Mouse (Mus musculus) MEL (cell line): ENCODE measurements at regions not wholly inside any gene's neighbourhood (a gene's known extent, or its start where the extent isn't known, plus 50 kb on each side); places are given as distances from the start of the nearest gene placed in this dataset.
"Not testable (repeated sequence)": the region's sequence is repeated elsewhere in the genome, so short reads cannot be mapped to it uniquely, and the experiment has no call there.

Experiments
- DNase-seq: peaks from one replicate; pipeline ENCODE4 v3.0.0; 2011; ENCODE audit warnings: low read depth, low spot score
- H3K27ac ChIP-seq: 2 replicates; pipeline ENCODE4 v1.5.1; 2012; ENCODE audit warnings: low read depth, mild to moderate bottlenecking, control low read depth, low read length, moderate library complexity; ENCODE audit not compliant: control insufficient read depth
- H3K27me3 ChIP-seq, 2 experiments: fragments of 150-350 bp in 1 of 2; sonication (generic) in 1 of 2; 2 replicates each; pipeline ENCODE4 v1.6.1; 2012; ENCODE audit warnings: low read length in 2 of 2, mild to moderate bottlenecking in 2 of 2, improper control_type of control experiment in 1 of 2, moderate library complexity in 1 of 2; ENCODE audit not compliant: insufficient read depth in 2 of 2, control insufficient read depth in 1 of 2
- H3K36me3 ChIP-seq, 2 experiments: 2 replicates each; pipeline ENCODE4 v1.6.1; 2012 to 2014; ENCODE audit warnings: low read length in 2 of 2, improper control_type of control experiment in 1 of 2, inconsistent platforms in 1 of 2, mild to moderate bottlenecking in 1 of 2; ENCODE audit not compliant: insufficient read depth in 2 of 2, control insufficient read depth in 1 of 2
- H3K4me1 ChIP-seq, 2 experiments: fragments of 150-350 bp in 1 of 2; sonication (generic) in 1 of 2; 2 replicates each; pipeline ENCODE4 v1.6.1; 2012; ENCODE audit warnings: low read length in 2 of 2, improper control_type of control experiment in 1 of 2, mild to moderate bottlenecking in 1 of 2; ENCODE audit not compliant: insufficient read depth in 2 of 2, control insufficient read depth in 1 of 2
- H3K4me3 ChIP-seq, 2 experiments: fragments of 150-350 bp in 1 of 2; sonication (generic) in 1 of 2; 2 replicates each; pipeline ENCODE4 v1.5.1; 2012; ENCODE audit warnings: low read depth in 2 of 2, low read length in 2 of 2, mild to moderate bottlenecking in 2 of 2, moderate library complexity in 2 of 2, control low read depth in 1 of 2, improper control_type of control experiment in 1 of 2; ENCODE audit not compliant: control insufficient read depth in 1 of 2, insufficient read depth in 1 of 2
- H3K79me2 ChIP-seq: 2 replicates; pipeline ENCODE4 v1.6.1; 2012; ENCODE audit warnings: mild to moderate bottlenecking, low read length, moderate library complexity; ENCODE audit not compliant: control insufficient read depth, poor library complexity, insufficient read depth
- H3K9ac ChIP-seq: 2 replicates; pipeline ENCODE4 v1.6.1; 2012; ENCODE audit warnings: low read depth, mild to moderate bottlenecking, control low read depth, low read length, moderate library complexity; ENCODE audit not compliant: control insufficient read depth, poor library complexity, severe bottlenecking
- H3K9me3 ChIP-seq: fragments of 150-350 bp; sonication (generic); replicated peaks from 2 replicates; pipeline ENCODE4 v1.6.1; 2012; ENCODE audit warnings: mild to moderate bottlenecking, low read length, improper control_type of control experiment, moderate library complexity; ENCODE audit not compliant: insufficient read depth
- BHLHE40 ChIP-seq: IDR thresholded peaks from 2 replicates; pipeline ENCODE4 v1.6.1; 2012; ENCODE audit warnings: low read depth, mild to moderate bottlenecking, inconsistent platforms, low read length, improper control_type of control experiment, borderline replicate concordance
- CHD2 ChIP-seq: IDR thresholded peaks from 2 replicates; pipeline ENCODE4 v1.6.1; 2011; ENCODE audit warnings: low read length, improper control_type of control experiment
- CTCF ChIP-seq, 3 experiments: IDR thresholded peaks in 2 of 3; conservative IDR thresholded peaks in 1 of 3; 2 replicates each; pipeline ENCODE4 v1.5.1; 2011 to 2012; ENCODE audit warnings: low read length in 3 of 3, low read depth in 2 of 3, mild to moderate bottlenecking in 2 of 3, improper control_type of control experiment in 1 of 3, inconsistent platforms in 1 of 3, mixed read lengths in 1 of 3, moderate library complexity in 1 of 3; ENCODE audit not compliant: control insufficient read depth in 1 of 3, insufficient read depth in 1 of 3, poor library complexity in 1 of 3, severe bottlenecking in 1 of 3
- GABPA ChIP-seq: IDR thresholded peaks from 2 replicates; pipeline ENCODE4 v1.6.1; 2012; ENCODE audit warnings: low read depth, mild to moderate bottlenecking, inconsistent platforms, low read length, improper control_type of control experiment, moderate library complexity
- GATA1 ChIP-seq: IDR thresholded peaks from 2 replicates; pipeline ENCODE4 v1.6.1; 2011; ENCODE audit warnings: low read depth, low read length, improper control_type of control experiment
- JUND ChIP-seq: IDR thresholded peaks from 2 replicates; pipeline ENCODE4 v1.6.1; 2011; ENCODE audit warnings: low read depth, mild to moderate bottlenecking, improper control_type of control experiment, low read length
- MAZ ChIP-seq: IDR thresholded peaks from 2 replicates; pipeline ENCODE4 v1.6.1; 2012; ENCODE audit warnings: low read depth, mild to moderate bottlenecking, inconsistent platforms, low read length, improper control_type of control experiment
- MXI1 ChIP-seq: IDR thresholded peaks from 2 replicates; pipeline ENCODE4 v1.6.1; 2011; ENCODE audit warnings: mild to moderate bottlenecking, low read depth, low read length, improper control_type of control experiment
- MYC ChIP-seq: IDR thresholded peaks from 2 replicates; pipeline ENCODE4 v1.6.1; 2011; ENCODE audit warnings: low read depth, mild to moderate bottlenecking, low read length, improper control_type of control experiment, moderate library complexity
- POLR2A ChIP-seq, 2 experiments: IDR thresholded peaks; 2 replicates each; pipeline ENCODE4 v1.6.1; 2011 to 2012; ENCODE audit warnings: low read length in 2 of 2, mild to moderate bottlenecking in 2 of 2, control low read depth in 1 of 2, improper control_type of control experiment in 1 of 2, low read depth in 1 of 2, moderate library complexity in 1 of 2; ENCODE audit not compliant: control insufficient read depth in 1 of 2, insufficient read depth in 1 of 2, poor library complexity in 1 of 2
- POLR2AphosphoS2 ChIP-seq: IDR thresholded peaks from 2 replicates; pipeline ENCODE4 v1.6.1; 2011; ENCODE audit warnings: low read length, improper control_type of control experiment
- RAD21 ChIP-seq: IDR thresholded peaks from 2 replicates; pipeline ENCODE4 v1.6.1; 2011; ENCODE audit warnings: mild to moderate bottlenecking, low read depth, low read length, improper control_type of control experiment
- RCOR1 ChIP-seq: IDR thresholded peaks from 2 replicates; pipeline ENCODE4 v1.6.1; 2012; ENCODE audit warnings: low read depth, mild to moderate bottlenecking, inconsistent platforms, low read length, improper control_type of control experiment
- TBP ChIP-seq: IDR thresholded peaks from 2 replicates; pipeline ENCODE4 v1.8.0; 2011; ENCODE audit warnings: low read depth, low read length, improper control_type of control experiment
- USF2 ChIP-seq, 2 experiments: IDR thresholded peaks; 2 replicates each; pipeline ENCODE4 v1.6.1; 2011 to 2012; ENCODE audit warnings: improper control_type of control experiment in 2 of 2, low read length in 2 of 2, borderline replicate concordance in 1 of 2, inconsistent platforms in 1 of 2, low read depth in 1 of 2, mild to moderate bottlenecking in 1 of 2; ENCODE audit not compliant: insufficient read depth in 1 of 2
- ZNF384 ChIP-seq: IDR thresholded peaks from 2 replicates; pipeline ENCODE4 v1.6.1; 2012; ENCODE audit warnings: low read depth, mild to moderate bottlenecking, inconsistent platforms, low read length, improper control_type of control experiment

DNA sequence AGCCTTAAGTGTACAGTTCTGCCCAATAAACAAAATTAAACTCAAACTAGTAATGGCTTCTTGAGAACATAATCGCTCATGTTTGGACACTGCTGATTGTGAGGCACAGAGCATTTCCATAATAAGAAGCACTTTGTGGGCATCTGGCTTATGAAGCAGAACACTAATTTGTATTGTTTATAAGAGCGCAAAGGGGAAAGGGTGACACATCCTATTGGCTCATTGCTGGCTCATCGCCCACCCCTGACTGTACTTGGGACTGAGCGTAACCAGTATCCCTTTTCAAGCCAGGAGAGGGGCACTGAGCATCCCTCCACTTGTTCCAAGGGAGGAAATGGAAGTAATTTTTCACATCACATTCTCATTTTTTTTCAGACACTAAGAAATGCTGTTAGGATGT lies 288.0 kb downstream of the Sfmbt2 start:
- no peak for DNase-seq
- Histone ChIP-seq H3K36me3 (no peaks in the 10 kb centered on the region), H3K4me1 (no peaks in the 10 kb centered on the region), H3K9me3 (no peaks in the 10 kb centered on the region), H3K9ac (no peak overlapping the region), H3K27ac (no peak overlapping the region), H3K27me3 (no peaks in the 10 kb centered on the region), H3K79me2 (no peaks in the 10 kb centered on the region), H3K4me3 (no peak overlapping the region)
- TF ChIP-seq MAZ = no peak
- no peak for TF ChIP-seq RAD21
- TF ChIP-seq BHLHE40 = no peak
- TF ChIP-seq MXI1 = no peak
- TF ChIP-seq ZNF384 = no peak
- TF ChIP-seq POLR2A (IDR thresholded peaks at IDR 0.05; ENCODE audit: control insufficient read depth in 1 of 2, insufficient read depth in 1 of 2, low read depth in 1 of 2, low read length in 2 of 2, poor library complexity in 1 of 2) = no peak
- no peak for TF ChIP-seq GATA1
- no peak for TF ChIP-seq POLR2AphosphoS2
- TF ChIP-seq JUND = no peak
- no peak for TF ChIP-seq USF2 (IDR thresholded peaks at IDR 0.05; ENCODE audit: borderline replicate concordance in 1 of 2, insufficient read depth in 1 of 2, low read depth in 1 of 2, low read length in 2 of 2)
- no peak for TF ChIP-seq CTCF (IDR thresholded peaks at IDR 0.05 in 2 of 3, conservative IDR thresholded peaks at IDR 0.05 in 1 of 3; ENCODE audit: control insufficient read depth in 1 of 3, insufficient read depth in 1 of 3, low read depth in 2 of 3, low read length in 3 of 3, poor library complexity in 1 of 3, severe bottlenecking in 1 of 3)
- TF ChIP-seq TBP = no peak

DNA sequence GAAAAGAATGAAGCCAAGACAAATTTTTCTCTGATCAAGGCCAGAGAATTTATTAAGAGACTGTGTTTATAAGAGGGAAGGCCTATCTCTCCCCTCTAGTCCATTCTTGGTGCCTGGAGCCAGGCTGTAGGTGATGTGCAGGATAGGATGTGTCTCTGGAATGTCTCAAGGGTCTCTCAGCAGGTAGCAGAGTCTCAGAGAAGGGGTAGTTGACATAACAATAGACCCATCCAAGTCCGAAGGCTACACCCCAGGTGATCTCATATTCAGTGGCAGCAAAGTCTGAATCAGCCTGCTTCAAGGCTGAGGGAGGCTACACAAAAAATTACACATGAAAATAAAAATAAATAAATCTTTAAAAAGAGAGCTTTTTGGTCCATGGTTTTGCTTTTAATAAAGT lies 297.6 kb downstream of the Sfmbt2 start:
- H3K9me3 ChIP-seq, H3K4me1 ChIP-seq, H3K9ac ChIP-seq, H3K79me2 ChIP-seq, H3K27me3 ChIP-seq, H3K4me3 ChIP-seq, H3K36me3 ChIP-seq, DNase-seq, H3K27ac ChIP-seq: not testable (repeated sequence)

DNA sequence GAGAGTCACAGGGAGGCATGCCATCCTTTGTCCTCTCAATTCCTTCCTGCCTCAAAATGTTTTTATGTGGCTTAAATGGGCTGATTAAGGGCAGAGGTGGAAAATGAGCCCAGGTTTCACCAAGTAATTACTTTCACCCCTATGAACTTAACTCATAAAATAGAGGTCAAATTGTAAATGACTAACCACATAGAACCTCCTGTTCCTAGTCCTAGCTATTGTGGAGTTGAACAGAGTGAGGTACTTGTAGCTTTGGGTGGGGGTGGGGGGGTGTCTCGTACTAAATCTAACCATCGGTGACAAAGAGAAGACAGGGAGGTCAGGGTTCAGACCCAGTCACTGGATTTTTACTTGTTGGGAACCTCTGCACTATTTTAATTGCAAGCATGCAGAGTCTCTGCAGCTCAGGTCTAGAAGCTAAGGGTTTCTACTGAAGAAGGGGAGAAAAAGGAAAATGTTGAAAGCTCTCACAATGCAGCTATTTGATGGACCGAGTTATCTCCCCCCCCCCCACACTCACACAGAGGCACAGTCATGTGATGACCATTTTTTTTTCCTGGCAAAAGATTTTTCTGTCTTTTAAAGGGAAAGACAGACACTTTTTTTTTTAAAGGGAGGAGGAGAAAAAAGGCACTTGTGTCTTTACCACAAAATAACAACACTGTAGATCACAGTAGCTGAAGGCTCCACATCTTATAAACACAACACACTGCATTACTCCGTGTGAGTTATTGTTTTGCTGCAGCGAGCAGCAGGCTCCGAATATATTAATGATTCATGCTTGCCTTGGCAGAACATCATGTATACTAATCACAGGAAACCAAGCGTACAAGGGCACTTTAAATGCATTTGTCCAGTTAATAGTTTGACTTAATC lies 300.4 kb downstream of the Sfmbt2 start:
- no peak overlapping the region for H3K4me3 ChIP-seq
- H3K4me1 ChIP-seq = no peaks in the 10 kb centered on the region
- H3K27me3 ChIP-seq = no peaks in the 10 kb centered on the region
- H3K9me3 ChIP-seq = no peaks in the 10 kb centered on the region
- no peaks in the 10 kb centered on the region for H3K79me2 ChIP-seq
- TF ChIP-seq POLR2A (IDR thresholded peaks at IDR 0.05; ENCODE audit: control insufficient read depth in 1 of 2, insufficient read depth in 1 of 2, low read depth in 1 of 2, low read length in 2 of 2, poor library complexity in 1 of 2) = no peak
- no peak for TF ChIP-seq TBP
- no peak for TF ChIP-seq RCOR1
- no peak for TF ChIP-seq JUND
- TF ChIP-seq RAD21 = no peak
- no peak for TF ChIP-seq CHD2
- TF ChIP-seq GABPA = no peak
- TF ChIP-seq MYC = no peak
- TF ChIP-seq, all 39 proteins: peak for 0
- no peak overlapping the region for H3K27ac ChIP-seq
- H3K36me3 ChIP-seq = no peaks in the 10 kb centered on the region
- H3K9ac ChIP-seq = no peak overlapping the region
- DNase-seq = no peak
